Mouse (Mus musculus) MEL (cell line): ENCODE measurements at regions not wholly inside any gene's neighbourhood (a gene's known extent, or its start where the extent isn't known, plus 50 kb on each side); places are given as distances from the start of the nearest gene placed in this dataset.
A peak's percentile ranks its signal among the peaks of the same experiment; 100 is the strongest.

Experiments used
- DNase-seq: peaks from one replicate; pipeline ENCODE4 v3.0.0; 2011; ENCODE audit warnings: low read depth, low spot score
- H3K27ac ChIP-seq: 2 replicates; pipeline ENCODE4 v1.5.1; 2012; ENCODE audit warnings: low read depth, mild to moderate bottlenecking, control low read depth, low read length, moderate library complexity; ENCODE audit not compliant: control insufficient read depth
- H3K27me3 ChIP-seq, 2 experiments: fragments of 150-350 bp in 1 of 2; sonication (generic) in 1 of 2; 2 replicates each; pipeline ENCODE4 v1.6.1; 2012; ENCODE audit warnings: low read length in 2 of 2, mild to moderate bottlenecking in 2 of 2, improper control_type of control experiment in 1 of 2, moderate library complexity in 1 of 2; ENCODE audit not compliant: insufficient read depth in 2 of 2, control insufficient read depth in 1 of 2
- H3K36me3 ChIP-seq, 2 experiments: 2 replicates each; pipeline ENCODE4 v1.6.1; 2012 to 2014; ENCODE audit warnings: low read length in 2 of 2, improper control_type of control experiment in 1 of 2, inconsistent platforms in 1 of 2, mild to moderate bottlenecking in 1 of 2; ENCODE audit not compliant: insufficient read depth in 2 of 2, control insufficient read depth in 1 of 2
- H3K4me1 ChIP-seq, 2 experiments: fragments of 150-350 bp in 1 of 2; sonication (generic) in 1 of 2; 2 replicates each; pipeline ENCODE4 v1.6.1; 2012; ENCODE audit warnings: low read length in 2 of 2, improper control_type of control experiment in 1 of 2, mild to moderate bottlenecking in 1 of 2; ENCODE audit not compliant: insufficient read depth in 2 of 2, control insufficient read depth in 1 of 2
- H3K4me3 ChIP-seq, 2 experiments: fragments of 150-350 bp in 1 of 2; sonication (generic) in 1 of 2; 2 replicates each; pipeline ENCODE4 v1.5.1; 2012; ENCODE audit warnings: low read depth in 2 of 2, low read length in 2 of 2, mild to moderate bottlenecking in 2 of 2, moderate library complexity in 2 of 2, control low read depth in 1 of 2, improper control_type of control experiment in 1 of 2; ENCODE audit not compliant: control insufficient read depth in 1 of 2, insufficient read depth in 1 of 2
- H3K79me2 ChIP-seq: 2 replicates; pipeline ENCODE4 v1.6.1; 2012; ENCODE audit warnings: mild to moderate bottlenecking, low read length, moderate library complexity; ENCODE audit not compliant: control insufficient read depth, poor library complexity, insufficient read depth
- H3K9ac ChIP-seq: 2 replicates; pipeline ENCODE4 v1.6.1; 2012; ENCODE audit warnings: low read depth, mild to moderate bottlenecking, control low read depth, low read length, moderate library complexity; ENCODE audit not compliant: control insufficient read depth, poor library complexity, severe bottlenecking
- H3K9me3 ChIP-seq: fragments of 150-350 bp; sonication (generic); replicated peaks from 2 replicates; pipeline ENCODE4 v1.6.1; 2012; ENCODE audit warnings: mild to moderate bottlenecking, low read length, improper control_type of control experiment, moderate library complexity; ENCODE audit not compliant: insufficient read depth
- CHD1 ChIP-seq: IDR thresholded peaks from 2 replicates; pipeline ENCODE4 v1.6.1; 2012; ENCODE audit warnings: low read depth, mild to moderate bottlenecking, inconsistent platforms, low read length, improper control_type of control experiment
- CHD2 ChIP-seq: IDR thresholded peaks from 2 replicates; pipeline ENCODE4 v1.6.1; 2011; ENCODE audit warnings: low read length, improper control_type of control experiment
- CTCF ChIP-seq, 3 experiments: IDR thresholded peaks in 2 of 3; conservative IDR thresholded peaks in 1 of 3; 2 replicates each; pipeline ENCODE4 v1.5.1; 2011 to 2012; ENCODE audit warnings: low read length in 3 of 3, low read depth in 2 of 3, mild to moderate bottlenecking in 2 of 3, improper control_type of control experiment in 1 of 3, inconsistent platforms in 1 of 3, mixed read lengths in 1 of 3, moderate library complexity in 1 of 3; ENCODE audit not compliant: control insufficient read depth in 1 of 3, insufficient read depth in 1 of 3, poor library complexity in 1 of 3, severe bottlenecking in 1 of 3
- E2F4 ChIP-seq: IDR thresholded peaks from 2 replicates; pipeline ENCODE4 v1.6.1; 2011; ENCODE audit warnings: low read depth, low read length, improper control_type of control experiment, borderline replicate concordance
- ELF1 ChIP-seq: IDR thresholded peaks from 2 replicates; pipeline ENCODE4 v1.6.1; 2014; ENCODE audit warnings: low read depth, mild to moderate bottlenecking, inconsistent platforms, low read length, improper control_type of control experiment, moderate library complexity
- GABPA ChIP-seq: IDR thresholded peaks from 2 replicates; pipeline ENCODE4 v1.6.1; 2012; ENCODE audit warnings: low read depth, mild to moderate bottlenecking, inconsistent platforms, low read length, improper control_type of control experiment, moderate library complexity
- HCFC1 ChIP-seq: IDR thresholded peaks from 2 replicates; pipeline ENCODE4 v1.6.1; 2012; ENCODE audit warnings: low read depth, mild to moderate bottlenecking, inconsistent platforms, low read length, improper control_type of control experiment, moderate library complexity
- KAT2A ChIP-seq: conservative IDR thresholded peaks from 2 replicates; pipeline ENCODE4 v1.6.1; 2012; ENCODE audit warnings: low read depth, low read length, improper control_type of control experiment, inconsistent platforms
- MAFK ChIP-seq: IDR thresholded peaks from 2 replicates; pipeline ENCODE4 v1.6.1; 2011; ENCODE audit warnings: low read depth, mild to moderate bottlenecking, low read length, improper control_type of control experiment, borderline replicate concordance
- MAX ChIP-seq: IDR thresholded peaks from 2 replicates; pipeline ENCODE4 v1.6.1; 2011; ENCODE audit warnings: low read length, improper control_type of control experiment
- MEF2A ChIP-seq: IDR thresholded peaks from 2 replicates; pipeline ENCODE4 v1.6.1; 2014; ENCODE audit warnings: low read depth, mild to moderate bottlenecking, inconsistent platforms, low read length, improper control_type of control experiment; ENCODE audit not compliant: poor library complexity, insufficient replicate concordance, severe bottlenecking; ENCODE audit errors: extremely low read depth
- NELFE ChIP-seq: IDR thresholded peaks from 2 replicates; pipeline ENCODE4 v1.6.1; 2011; ENCODE audit warnings: low read depth, low read length, improper control_type of control experiment
- POLR2AphosphoS2 ChIP-seq: IDR thresholded peaks from 2 replicates; pipeline ENCODE4 v1.6.1; 2011; ENCODE audit warnings: low read length, improper control_type of control experiment
- POLR2AphosphoS5 ChIP-seq: IDR thresholded peaks from 2 replicates; pipeline ENCODE4 v1.6.1; 2012; ENCODE audit warnings: low read depth, borderline replicate concordance, mild to moderate bottlenecking, inconsistent platforms, low read length, moderate library complexity, mixed read lengths
- RAD21 ChIP-seq: IDR thresholded peaks from 2 replicates; pipeline ENCODE4 v1.6.1; 2011; ENCODE audit warnings: mild to moderate bottlenecking, low read depth, low read length, improper control_type of control experiment
- SMC3 ChIP-seq: IDR thresholded peaks from 2 replicates; pipeline ENCODE4 v1.6.1; 2011; ENCODE audit warnings: low read depth, low read length, improper control_type of control experiment
- TCF12 ChIP-seq: IDR thresholded peaks from 2 replicates; pipeline ENCODE4 v1.6.1; 2014; ENCODE audit warnings: low read depth, mild to moderate bottlenecking, inconsistent platforms, low read length, improper control_type of control experiment, moderate library complexity
- UBTF ChIP-seq: IDR thresholded peaks from 2 replicates; pipeline ENCODE4 v1.6.1; 2012; ENCODE audit warnings: low read depth, mild to moderate bottlenecking, inconsistent platforms, low read length, improper control_type of control experiment, moderate library complexity, borderline replicate concordance; ENCODE audit not compliant: insufficient read depth
- USF1 ChIP-seq: IDR thresholded peaks from 2 replicates; pipeline ENCODE4 v1.6.1; 2014; ENCODE audit warnings: low read depth, mild to moderate bottlenecking, inconsistent platforms, low read length, improper control_type of control experiment, moderate library complexity
- ZC3H11A ChIP-seq: IDR thresholded peaks from 2 replicates; pipeline ENCODE4 v1.6.1; 2012; ENCODE audit warnings: low read depth, mild to moderate bottlenecking, inconsistent platforms, low read length, improper control_type of control experiment

- H3K27me3 ChIP-seq = no peaks in the 10 kb centered on the region
- no peaks in the 10 kb centered on the region for H3K9me3 ChIP-seq
- no peak overlapping the region for H3K9ac ChIP-seq
- H3K4me1 ChIP-seq = no peaks in the 10 kb centered on the region
- DNase-seq = no peak
- no peak for TF ChIP-seq MAX
- TF ChIP-seq CHD1 = no peak
- TF ChIP-seq CTCF (IDR thresholded peaks at IDR 0.05 in 2 of 3, conservative IDR thresholded peaks at IDR 0.05 in 1 of 3; ENCODE audit: control insufficient read depth in 1 of 3, insufficient read depth in 1 of 3, low read depth in 2 of 3, low read length in 3 of 3, poor library complexity in 1 of 3, severe bottlenecking in 1 of 3) = peak in 2 of 3 experiments; percentile 3 to 14; a peak in 1 of 6 replicates
- peak; percentile 24 for TF ChIP-seq SMC3
- peak; percentile 2; the same call in 1 of the 2 replicates for TF ChIP-seq RAD21
- no peaks in the 10 kb centered on the region for H3K79me2 ChIP-seq
- H3K36me3 ChIP-seq = no peaks in the 10 kb centered on the region
- H3K27ac ChIP-seq = no peak overlapping the region
- H3K4me3 ChIP-seq = no peak overlapping the region
Observed at GRCm38 (mm10) chr11:92041695-92042094, 464.3 kb upstream of the Kif2b start.

GRCm38 (mm10) chr11:92040161-92040560 lies 462.8 kb upstream of the Kif2b start:
- Histone ChIP-seq H3K9ac (no peak overlapping the region), H3K27ac (no peak overlapping the region), H3K9me3 (no peaks in the 10 kb centered on the region), H3K4me3 (no peak overlapping the region), H3K79me2 (no peaks in the 10 kb centered on the region), H3K36me3 (no peaks in the 10 kb centered on the region), H3K4me1 (no peaks in the 10 kb centered on the region), H3K27me3 (no peaks in the 10 kb centered on the region)
- DNase-seq = no peak
- TF ChIP-seq MAFK (no peak), HCFC1 (no peak), MEF2A (no peak), USF1 (no peak)

DNA sequence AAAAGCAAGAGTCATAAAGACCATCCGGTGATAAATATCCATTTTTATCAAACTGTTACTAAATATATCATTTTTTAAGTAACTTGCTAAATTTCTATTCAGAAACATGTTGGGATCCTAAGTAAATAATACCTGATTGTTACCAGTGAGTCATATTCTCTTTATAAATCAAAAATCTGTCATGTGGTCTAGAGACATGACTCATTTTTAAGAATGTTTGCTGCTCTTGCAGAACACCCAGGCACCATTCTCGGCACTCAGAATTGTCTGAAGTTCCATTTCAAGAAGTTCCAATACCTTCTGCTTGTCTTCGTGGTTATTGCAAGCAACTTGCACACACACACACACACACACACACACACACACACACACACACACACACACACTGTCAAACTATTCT lies 441.1 kb upstream of the Kif2b start:
- Histone ChIP-seq H3K36me3 (no peaks in the 10 kb centered on the region), H3K9ac (no peak overlapping the region), H3K27ac (no peak overlapping the region), H3K9me3 (no peaks in the 10 kb centered on the region), H3K79me2 (no peaks in the 10 kb centered on the region), H3K4me1 (no peaks in the 10 kb centered on the region), H3K27me3 (no peaks in the 10 kb centered on the region), H3K4me3 (no peak overlapping the region)
- no peak for DNase-seq
- TF ChIP-seq ELF1 = no peak
- TF ChIP-seq MAX = no peak
- TF ChIP-seq POLR2AphosphoS5 = no peak
- TF ChIP-seq CHD2 = no peak
- TF ChIP-seq NELFE = no peak
- no peak for TF ChIP-seq KAT2A
- TF ChIP-seq UBTF = no peak
- no peak for TF ChIP-seq TCF12
- no peak for TF ChIP-seq POLR2AphosphoS2
- TF ChIP-seq ZC3H11A = no peak
- no peak for TF ChIP-seq GABPA
- TF ChIP-seq E2F4 = no peak
